In genomic region chr7:19307739-19308453, GRCm38 (mm10) we compare ENCODE assay signal across 8 mouse cellular contexts. TPM values are rescaled to one million over a fixed set of nuclear protein-coding genes. Genes with fewer than 3 reads are reported as not detected.
DNase-seq lines count a peak whose midpoint lies in the region; ATAC-seq and TF ChIP-seq lines count a peak whose summit lies in the region.

No protein-coding gene starts in this region.

- H3K27me3 ChIP-seq in MEL (ENCODE audit: control insufficient read depth in 1 of 2, insufficient read depth in 2 of 2, low read length in 2 of 2), result peaks cover 0 to 3% of the 10 kb centered on the region in 2 experiments; a peak in 1 of 4 replicates
- H3K27me3 ChIP-seq in forebrain, embryonic 11.5 days (ENCODE audit: control insufficient read depth, insufficient read depth, low read length), result peaks cover 43% of the 10 kb centered on the region
- peaks cover 54% of the 10 kb centered on the region for H3K27me3 ChIP-seq in liver, embryonic 16.5 days (ENCODE audit: control insufficient read depth, insufficient read depth, low read depth, low read length)
- H3K27me3 ChIP-seq in neural tube, embryonic 15.5 days (replicated peaks), result peaks cover 59% of the 10 kb centered on the region

- peak overlapping the region; percentile 94 for H3K4me2 ChIP-seq in forebrain, embryonic 11.5 days (ENCODE audit: low read depth, low read length, severe bottlenecking)
- peak overlapping the region; percentile 99 for H3K4me2 ChIP-seq in liver, embryonic 16.5 days (ENCODE audit: low read depth, low read length)
- H3K4me2 ChIP-seq in neural tube, embryonic 15.5 days, result peak overlapping the region; percentile 95

- no peaks in the 10 kb centered on the region for H3K9me3 ChIP-seq in MEL (replicated peaks; ENCODE audit: insufficient read depth, low read length)
- no peaks in the 10 kb centered on the region for H3K9me3 ChIP-seq in forebrain, embryonic 11.5 days (ENCODE audit: control insufficient read depth, low read length)
- no peaks in the 10 kb centered on the region for H3K9me3 ChIP-seq in liver, embryonic 16.5 days (replicated peaks; ENCODE audit: control insufficient read depth, low read length)
- H3K9me3 ChIP-seq in neural tube, embryonic 15.5 days (replicated peaks), result no peaks in the 10 kb centered on the region

- H3K27ac ChIP-seq in MEL (ENCODE audit: control insufficient read depth, low read depth, low read length), result peak overlapping the region; percentile 65
- H3K27ac ChIP-seq in forebrain, embryonic 11.5 days (ENCODE audit: low read depth, low read length), result no peak overlapping the region
- peak overlapping the region; percentile 54; the same call in 1 of the 2 replicates for H3K27ac ChIP-seq in liver, embryonic 16.5 days (ENCODE audit: low read length)
- peak overlapping the region; percentile 78 for H3K27ac ChIP-seq in neural tube, embryonic 15.5 days (replicated peaks)

- H3K4me1 ChIP-seq in MEL (ENCODE audit: control insufficient read depth in 1 of 2, insufficient read depth in 2 of 2, low read length in 2 of 2), result peaks cover 3 to 16% of the 10 kb centered on the region in 2 experiments; a peak in 3 of 4 replicates
- H3K4me1 ChIP-seq in forebrain, embryonic 11.5 days (replicated peaks; ENCODE audit: control insufficient read depth, insufficient read depth, low read length), result peaks cover 11% of the 10 kb centered on the region; the same call in 1 of the 2 replicates
- H3K4me1 ChIP-seq in liver, embryonic 16.5 days (ENCODE audit: control insufficient read depth, low read depth, low read length), result peaks cover 24% of the 10 kb centered on the region
- H3K4me1 ChIP-seq in neural tube, embryonic 15.5 days, result peaks cover 45% of the 10 kb centered on the region

- ATAC-seq in forebrain, embryonic 11.5 days (replicated peaks; ENCODE audit: low FRiP score), result peak; percentile 39
- ATAC-seq in liver, embryonic 16.5 days (ENCODE audit: low read depth), result peak; percentile 36
- peak; percentile 60 for ATAC-seq in neural tube, embryonic 15.5 days (ENCODE audit: low FRiP score)

- H3K79me2 ChIP-seq in MEL (ENCODE audit: control insufficient read depth, insufficient read depth, low read length, poor library complexity), result no peaks in the 10 kb centered on the region; the same call in 1 of the 2 replicates

- peaks cover 0 to 4% of the 10 kb centered on the region in 2 experiments; a peak in 1 of 4 replicates for H3K36me3 ChIP-seq in MEL (ENCODE audit: control insufficient read depth in 1 of 2, insufficient read depth in 2 of 2, low read length in 2 of 2)
- no peaks in the 10 kb centered on the region for H3K36me3 ChIP-seq in forebrain, embryonic 11.5 days (ENCODE audit: control insufficient read depth, insufficient read depth, low read length)
- no peaks in the 10 kb centered on the region for H3K36me3 ChIP-seq in liver, embryonic 16.5 days (ENCODE audit: control insufficient read depth, insufficient read depth)
- no peaks in the 10 kb centered on the region for H3K36me3 ChIP-seq in neural tube, embryonic 15.5 days

- no peak for TF ChIP-seq EP300 in MEL (IDR thresholded peaks at IDR 0.05; ENCODE audit: low read depth in 1 of 2, low read length in 2 of 2)

- no peak for TF ChIP-seq CTCF in MEL (IDR thresholded peaks at IDR 0.05 in 2 of 3, conservative IDR thresholded peaks at IDR 0.05 in 1 of 3; ENCODE audit: control insufficient read depth in 1 of 3, insufficient read depth in 1 of 3, low read depth in 2 of 3, low read length in 3 of 3, poor library complexity in 1 of 3, severe bottlenecking in 1 of 3)

- peak; percentile 92 for DNase-seq in MEL (ENCODE audit: low read depth, low spot score)
- peak; percentile 92 for DNase-seq in brain, adult 2 months (ENCODE audit: low read depth, low spot score)
- DNase-seq in forebrain, embryonic 11.5 days (ENCODE audit: low spot score), result peak; percentile 75
- peak; percentile 80 to 86 for DNase-seq in heart, postnatal 10 days
- DNase-seq in kidney, postnatal 4 days, result peak; percentile 82 to 89
- peak; percentile 61 for DNase-seq in yolk sac, embryonic 10.5 days (ENCODE audit: low spot score)

- no peak for TF ChIP-seq POLR2A in MEL (IDR thresholded peaks at IDR 0.05; ENCODE audit: control insufficient read depth in 1 of 2, insufficient read depth in 1 of 2, low read depth in 1 of 2, low read length in 2 of 2, poor library complexity in 1 of 2)

- peak overlapping the region; percentile 79 for H3K9ac ChIP-seq in MEL (ENCODE audit: control insufficient read depth, low read depth, low read length, poor library complexity, severe bottlenecking)
- peak overlapping the region; percentile 36 for H3K9ac ChIP-seq in forebrain, embryonic 11.5 days (ENCODE audit: low read length)
- H3K9ac ChIP-seq in liver, embryonic 16.5 days (ENCODE audit: low read depth, low read length), result peak overlapping the region; percentile 66
- H3K9ac ChIP-seq in neural tube, embryonic 15.5 days (replicated peaks), result peak overlapping the region; percentile 61

- intact Hi-C loops in heart, postnatal 10 days (cut with DNase I), result no loop called here

- 1% methylated on average over 18 of the region's 18 CpGs for WGBS in forebrain, embryonic 11.5 days
- 2% methylated on average over 18 of the region's 18 CpGs for WGBS in liver, embryonic 16.5 days (ENCODE audit: insufficient replicate concordance)
- WGBS in neural tube, embryonic 15.5 days, result 2% methylated on average over 18 of the region's 18 CpGs

- peak overlapping the region; percentile 81 to 91 for H3K4me3 ChIP-seq in MEL (ENCODE audit: control insufficient read depth in 1 of 2, insufficient read depth in 1 of 2, low read depth in 2 of 2, low read length in 2 of 2)
- peak overlapping the region; percentile 51 for H3K4me3 ChIP-seq in forebrain, embryonic 11.5 days (ENCODE audit: low read depth, low read length)
- H3K4me3 ChIP-seq in liver, embryonic 16.5 days (ENCODE audit: low read depth, low read length), result peak overlapping the region; percentile 71
- H3K4me3 ChIP-seq in neural tube, embryonic 15.5 days (replicated peaks), result peak overlapping the region; percentile 48

- no peak for TF ChIP-seq RAD21 in MEL (IDR thresholded peaks at IDR 0.05; ENCODE audit: low read depth, low read length)

TF ChIP-seq in MEL, 35 proteins besides CTCF, POLR2A, EP300 and RAD21 (continues in another document):
- TF ChIP-seq MAX (IDR thresholded peaks at IDR 0.05; ENCODE audit: low read length) (no peak), ZNF384 (IDR thresholded peaks at IDR 0.05; ENCODE audit: low read depth, low read length) (no peak), USF1 (IDR thresholded peaks at IDR 0.05; ENCODE audit: low read depth, low read length) (no peak), MAFK (IDR thresholded peaks at IDR 0.05; ENCODE audit: borderline replicate concordance, low read depth, low read length) (no peak), ZMIZ1 (IDR thresholded peaks at IDR 0.05; ENCODE audit: low read depth, low read length) (0 out of 2 replicates have a peak, but pooled peaks have one; percentile 34), E2F4 (IDR thresholded peaks at IDR 0.05; ENCODE audit: borderline replicate concordance, low read depth, low read length) (no peak)

RNA-seq across cellular contexts. Expression of gene Fosb, which starts 2.0 kb away (rescaled TPM):
- total RNA-seq in MEL (2012; rRNA removed), result 0.04 and 0.10 TPM in 2 replicates
- under 1 TPM in 1 of 2 experiments, not detected in 1; 0.49 TPM for polyA plus RNA-seq in MEL (2012; ENCODE audit: insufficient read depth in 1 of 2, insufficient read length in 2 of 2, low read depth in 1 of 2, low replicate concordance in 2 of 2, missing spikeins in 1 of 2)
- polyA plus RNA-seq in forebrain, embryonic 11.5 days (2014; fragmentation: Nextera tagmentation; extraction: Ambion mirVana), result not detected in 2 replicates
- total RNA-seq in heart, postnatal 10 days (2021), result under 1 TPM; 0.48 to 0.60 TPM
- polyA plus RNA-seq in liver, embryonic 16.5 days (2015; fragmentation: Nextera tagmentation; extraction: Ambion mirVana), result not detected in 2 replicates
- polyA plus RNA-seq in neural tube, embryonic 15.5 days (2015; fragmentation: Nextera tagmentation; extraction: Ambion mirVana), result 0.09 and 0.18 TPM in 2 replicates

RNA-seq across cellular contexts. Expression of gene Rtn2, which starts 25.5 kb away (rescaled TPM):
- total RNA-seq in MEL (2012; rRNA removed), result 0.27 and 0.52 TPM in 2 replicates
- 1 to 10 TPM in 1 of 2 experiments, not detected in 1; 1.4 TPM for polyA plus RNA-seq in MEL (2012; ENCODE audit: insufficient read depth in 1 of 2, insufficient read length in 2 of 2, low read depth in 1 of 2, low replicate concordance in 2 of 2, missing spikeins in 1 of 2)
- 47.3 and 54.7 TPM in 2 replicates for polyA plus RNA-seq in forebrain, embryonic 11.5 days (2014; fragmentation: Nextera tagmentation; extraction: Ambion mirVana)
- 10 to 100 TPM; 67.9 to 82.8 TPM for total RNA-seq in heart, postnatal 10 days (2021)
- polyA plus RNA-seq in liver, embryonic 16.5 days (2015; fragmentation: Nextera tagmentation; extraction: Ambion mirVana), result 2.9 and 4.1 TPM in 2 replicates
- 105 and 121 TPM in 2 replicates for polyA plus RNA-seq in neural tube, embryonic 15.5 days (2015; fragmentation: Nextera tagmentation; extraction: Ambion mirVana)

RNA-seq across cellular contexts. Expression of gene Ppm1n, which starts 28.0 kb away (rescaled TPM):
- not detected in 2 replicates for total RNA-seq in MEL (2012; rRNA removed)
- polyA plus RNA-seq in MEL (2012; ENCODE audit: insufficient read depth in 1 of 2, insufficient read length in 2 of 2, low read depth in 1 of 2, low replicate concordance in 2 of 2, missing spikeins in 1 of 2), result not detected
- 0.44 TPM in 1 of 2 replicates, not detected in the other for polyA plus RNA-seq in forebrain, embryonic 11.5 days (2014; fragmentation: Nextera tagmentation; extraction: Ambion mirVana)
- under 1 TPM in 1 of 2 experiments, not detected in 1; 0.67 TPM for total RNA-seq in heart, postnatal 10 days (2021)
- polyA plus RNA-seq in liver, embryonic 16.5 days (2015; fragmentation: Nextera tagmentation; extraction: Ambion mirVana), result 0.11 TPM in 1 of 2 replicates, not detected in the other
- 1.3 TPM in 2 replicates for polyA plus RNA-seq in neural tube, embryonic 15.5 days (2015; fragmentation: Nextera tagmentation; extraction: Ambion mirVana)

RNA-seq across cellular contexts. Expression of gene Vasp, which starts 36.3 kb away (rescaled TPM):
- 121 and 130 TPM in 2 replicates for total RNA-seq in MEL (2012; rRNA removed)
- polyA plus RNA-seq in MEL (2012; ENCODE audit: insufficient read depth in 1 of 2, insufficient read length in 2 of 2, low read depth in 1 of 2, low replicate concordance in 2 of 2, missing spikeins in 1 of 2), result 100 to 1,000 TPM in 1 of 2 experiments, not detected in 1; 185 TPM
- polyA plus RNA-seq in forebrain, embryonic 11.5 days (2014; fragmentation: Nextera tagmentation; extraction: Ambion mirVana), result 52.8 and 53.0 TPM in 2 replicates
- 10 to 100 TPM; 84.0 to 98.6 TPM for total RNA-seq in heart, postnatal 10 days (2021)
- polyA plus RNA-seq in liver, embryonic 16.5 days (2015; fragmentation: Nextera tagmentation; extraction: Ambion mirVana), result 32.8 and 33.0 TPM in 2 replicates
- polyA plus RNA-seq in neural tube, embryonic 15.5 days (2015; fragmentation: Nextera tagmentation; extraction: Ambion mirVana), result 40.9 and 55.5 TPM in 2 replicates

RNA-seq across cellular contexts. Expression of gene Ercc1, which starts 36.7 kb away (rescaled TPM):
- 22.2 and 25.9 TPM in 2 replicates for total RNA-seq in MEL (2012; rRNA removed)
- polyA plus RNA-seq in MEL (2012; ENCODE audit: insufficient read depth in 1 of 2, insufficient read length in 2 of 2, low read depth in 1 of 2, low replicate concordance in 2 of 2, missing spikeins in 1 of 2), result 10 to 100 TPM in 1 of 2 experiments, not detected in 1; 37.5 TPM
- 94.4 and 100 TPM in 2 replicates for polyA plus RNA-seq in forebrain, embryonic 11.5 days (2014; fragmentation: Nextera tagmentation; extraction: Ambion mirVana)
- total RNA-seq in heart, postnatal 10 days (2021), result 10 to 100 TPM; 40.1 to 43.2 TPM
- polyA plus RNA-seq in liver, embryonic 16.5 days (2015; fragmentation: Nextera tagmentation; extraction: Ambion mirVana), result 11.4 and 14.5 TPM in 2 replicates
- 78.5 and 93.5 TPM in 2 replicates for polyA plus RNA-seq in neural tube, embryonic 15.5 days (2015; fragmentation: Nextera tagmentation; extraction: Ambion mirVana)
